Mouse (Mus musculus): ENCODE results near the gene Noc3l.

Gene Noc3l

GRCm38 (mm10) chr19:38758685-38759472 lies 60.2 kb downstream of the Noc3l start:
- no peak for DNase-seq (ENCODE audit: low spot score)

- no peak for DNase-seq (ENCODE audit: low spot score)
These were observed 61.0 kb downstream of the Noc3l start for GRCm38 (mm10) chr19:38758056-38758455.

GRCm38 (mm10) chr19:38757161-38757560 lies 61.9 kb downstream of the Noc3l start:
- no peak for DNase-seq (ENCODE audit: low spot score)

GRCm38 (mm10) chr19:38750192-38750591 lies 68.8 kb downstream of the Noc3l start:
- no peak for DNase-seq (ENCODE audit: low spot score)

- DNase-seq (ENCODE audit: low spot score): no peak
These were observed 72.5 kb downstream of the Noc3l start for GRCm38 (mm10) chr19:38746492-38747014.

GRCm38 (mm10) chr19:38745810-38746491 lies 73.1 kb downstream of the Noc3l start:
- DNase-seq (ENCODE audit: low spot score): no peak

- no peak for DNase-seq (ENCODE audit: low spot score)
These were observed 74.5 kb downstream of the Noc3l start for GRCm38 (mm10) chr19:38744546-38744945.
